Mouse (Mus musculus): ENCODE measurements around the gene Glb1l2. TPM values are rescaled to one million over a fixed set of nuclear protein-coding genes. Genes with fewer than 3 reads are reported as not detected.

The Glb1l2 gene
- total and polyA plus RNA-seq, 3 experiments: not detected

Other genes with a start within 250 kb of the Glb1l2 start
- gene B3gat1, start 72.7 kb downstream of the Glb1l2 start, total RNA-seq (2012; rRNA removed): not detected in 2 replicates
- gene B3gat1, start 72.7 kb downstream of the Glb1l2 start, polyA plus RNA-seq (2012; ENCODE audit: insufficient read depth in 1 of 2, insufficient read length in 2 of 2, low read depth in 1 of 2, low replicate concordance in 2 of 2, missing spikeins in 1 of 2): not detected
- gene Glb1l3, start 54.4 kb upstream of the Glb1l2 start, total RNA-seq (2012; rRNA removed): not detected in 2 replicates
- gene Glb1l3, start 54.4 kb upstream of the Glb1l2 start, polyA plus RNA-seq (2012; ENCODE audit: insufficient read depth in 1 of 2, insufficient read length in 2 of 2, low read depth in 1 of 2, low replicate concordance in 2 of 2, missing spikeins in 1 of 2): not detected
- not detected in 2 replicates for gene Gm1110, start 116.6 kb upstream of the Glb1l2 start, total RNA-seq (2012; rRNA removed)
- gene Gm1110, start 116.6 kb upstream of the Glb1l2 start, polyA plus RNA-seq (2012; ENCODE audit: insufficient read depth in 1 of 2, insufficient read length in 2 of 2, low read depth in 1 of 2, low replicate concordance in 2 of 2, missing spikeins in 1 of 2): not detected
- 16.7 and 17.6 TPM in 2 replicates for gene Acad8, start 193.1 kb upstream of the Glb1l2 start, total RNA-seq (2012; rRNA removed)
- gene Acad8, start 193.1 kb upstream of the Glb1l2 start, polyA plus RNA-seq (2012; ENCODE audit: insufficient read depth in 1 of 2, insufficient read length in 2 of 2, low read depth in 1 of 2, low replicate concordance in 2 of 2, missing spikeins in 1 of 2): 10 to 100 TPM in 1 of 2 experiments, not detected in 1; 22.7 TPM
- gene Thyn1, start 193.2 kb upstream of the Glb1l2 start, total RNA-seq (2012; rRNA removed): 105 and 115 TPM in 2 replicates
- 100 to 1,000 TPM in 1 of 2 experiments, not detected in 1; 130 TPM for gene Thyn1, start 193.2 kb upstream of the Glb1l2 start, polyA plus RNA-seq (2012; ENCODE audit: insufficient read depth in 1 of 2, insufficient read length in 2 of 2, low read depth in 1 of 2, low replicate concordance in 2 of 2, missing spikeins in 1 of 2)
- gene Vps26b, start 223.6 kb upstream of the Glb1l2 start, total RNA-seq (2012; rRNA removed): 36.1 and 37.3 TPM in 2 replicates
- 10 to 100 TPM in 1 of 2 experiments, not detected in 1; 36.4 TPM for gene Vps26b, start 223.6 kb upstream of the Glb1l2 start, polyA plus RNA-seq (2012; ENCODE audit: insufficient read depth in 1 of 2, insufficient read length in 2 of 2, low read depth in 1 of 2, low replicate concordance in 2 of 2, missing spikeins in 1 of 2)
- gene Ncapd3, start 223.7 kb upstream of the Glb1l2 start, total RNA-seq (2012; rRNA removed): 28.7 and 32.4 TPM in 2 replicates
- 10 to 100 TPM in 1 of 2 experiments, not detected in 1; 36.5 TPM for gene Ncapd3, start 223.7 kb upstream of the Glb1l2 start, polyA plus RNA-seq (2012; ENCODE audit: insufficient read depth in 1 of 2, insufficient read length in 2 of 2, low read depth in 1 of 2, low replicate concordance in 2 of 2, missing spikeins in 1 of 2)

All from MEL (cell line).